Mouse (Mus musculus) kidney, adult 8-10 months (tissue): ENCODE results near the gene Xpo6.

Experiments
- DNase-seq, 2 experiments: peaks; one replicate each; pipeline ENCODE4 v3.0.0; 2022

Xpo6 gene

DNA sequence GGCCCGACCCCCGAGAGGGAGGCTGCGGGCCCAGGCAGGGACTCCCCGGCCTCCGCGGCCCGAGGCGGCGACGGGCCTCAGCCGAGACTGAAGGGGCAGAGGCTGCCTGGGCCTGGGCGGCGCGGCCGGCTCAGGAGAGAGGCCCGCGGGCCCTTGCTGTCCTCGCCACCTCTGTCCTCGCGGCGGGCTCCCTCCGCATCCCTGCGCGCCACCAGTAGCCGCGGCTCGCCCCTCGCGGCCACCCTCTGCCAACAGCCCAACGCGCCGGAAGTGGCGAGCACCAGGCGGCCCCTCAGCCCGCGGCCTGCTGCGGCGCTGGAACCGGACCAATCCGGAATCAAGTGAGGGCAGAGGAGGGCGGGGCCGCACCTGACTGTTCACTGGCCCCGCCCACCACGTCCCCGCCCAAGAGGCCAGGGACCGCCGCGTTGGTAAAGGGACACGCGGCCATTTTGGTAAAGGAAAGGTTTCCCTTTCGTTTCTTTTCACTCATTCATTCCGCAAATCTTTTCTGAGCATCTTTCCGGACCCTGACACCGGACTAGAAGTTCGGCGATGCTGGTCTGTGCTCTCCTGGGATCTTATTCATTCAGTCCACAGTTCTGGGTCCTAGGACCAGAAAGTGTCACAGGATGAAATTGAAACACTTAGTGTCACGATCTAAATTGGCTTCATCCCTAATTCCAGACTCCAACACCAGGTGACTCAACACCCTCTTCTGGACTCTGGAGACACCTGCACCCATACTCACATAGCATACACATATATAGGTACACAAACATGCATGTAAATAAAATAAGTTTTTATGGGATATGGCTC is at the start of gene Xpo6:
Gene Xpo6 (minus strand): TSS at position 324 of the 819 bp plus-strand sequence.
- DNase-seq, result peak; percentile 94 to 95

- DNase-seq, result no peak
Observed at GRCm38 (mm10) chr7:126249986-126250385, 49.7 kb upstream of the Xpo6 start.

DNA sequence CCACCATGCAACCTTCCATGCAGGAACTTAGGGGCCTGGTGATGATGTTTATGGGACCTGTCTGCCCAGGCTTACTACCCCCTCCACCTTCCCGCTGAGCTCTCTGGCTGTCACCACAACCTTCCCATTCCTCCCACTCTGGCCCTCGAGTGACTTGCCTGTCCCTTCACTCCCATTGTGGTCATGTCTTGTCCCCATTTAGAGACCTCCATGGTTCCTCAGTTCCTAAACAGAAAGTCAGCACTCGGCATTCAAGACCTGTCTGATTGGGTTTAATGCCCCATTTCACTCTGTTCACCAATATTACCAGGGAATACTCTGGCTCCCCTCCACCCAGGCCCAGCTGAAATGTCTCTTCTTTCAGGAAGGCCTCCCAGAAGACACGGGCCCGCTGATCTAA is 48.8 kb upstream of the Xpo6 start:
- no peak for DNase-seq

DNA sequence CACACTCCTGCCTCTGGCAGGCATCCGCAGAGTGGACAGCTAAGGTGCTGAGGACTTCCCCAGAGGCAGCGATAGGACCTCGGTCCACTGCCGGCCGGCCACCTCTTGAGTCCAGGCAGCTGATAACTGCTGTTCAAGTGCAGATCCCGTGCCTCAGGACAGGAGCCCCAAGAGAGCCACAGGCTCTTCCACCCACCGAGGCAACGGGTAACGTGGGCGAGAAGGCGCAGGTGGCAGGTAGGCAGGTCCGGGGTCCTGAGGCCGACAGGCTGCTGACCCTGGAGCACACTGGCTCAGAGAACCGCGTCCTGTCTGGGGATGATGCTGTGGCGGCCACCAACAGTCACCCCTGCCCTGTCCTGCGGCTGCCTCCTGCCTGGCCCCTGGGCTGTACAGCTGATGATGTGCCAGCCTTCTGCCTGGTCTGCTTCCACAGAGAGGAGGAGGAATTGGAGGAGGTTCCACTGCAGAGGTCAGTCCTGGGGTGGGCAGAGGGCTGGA is 48.4 kb upstream of the Xpo6 start:
- DNase-seq, result no peak

DNA sequence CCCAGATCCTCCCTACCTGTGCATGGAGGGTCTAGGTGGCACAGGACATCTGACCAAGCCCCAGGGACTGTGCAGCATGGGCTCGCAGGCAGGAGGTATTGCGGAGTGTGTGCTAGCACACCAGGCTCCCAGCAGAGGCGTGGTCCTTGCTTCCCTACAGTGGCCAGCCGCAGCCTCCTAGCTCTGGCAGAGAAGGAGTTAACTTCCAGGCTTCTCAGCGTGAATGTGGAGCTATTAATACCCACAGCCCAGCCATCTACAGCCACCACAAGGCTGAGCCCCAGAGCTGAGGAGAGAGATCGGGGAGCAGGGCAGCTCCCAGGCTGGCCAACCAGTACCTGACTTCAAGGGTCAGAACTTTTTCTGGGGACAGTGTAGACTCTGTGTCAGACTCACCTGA is 47.8 kb upstream of the Xpo6 start:
- DNase-seq, result no peak

GRCm38 (mm10) chr7:126244168-126244750 is 44.0 kb upstream of the Xpo6 start:
- DNase-seq, result no peak

DNA sequence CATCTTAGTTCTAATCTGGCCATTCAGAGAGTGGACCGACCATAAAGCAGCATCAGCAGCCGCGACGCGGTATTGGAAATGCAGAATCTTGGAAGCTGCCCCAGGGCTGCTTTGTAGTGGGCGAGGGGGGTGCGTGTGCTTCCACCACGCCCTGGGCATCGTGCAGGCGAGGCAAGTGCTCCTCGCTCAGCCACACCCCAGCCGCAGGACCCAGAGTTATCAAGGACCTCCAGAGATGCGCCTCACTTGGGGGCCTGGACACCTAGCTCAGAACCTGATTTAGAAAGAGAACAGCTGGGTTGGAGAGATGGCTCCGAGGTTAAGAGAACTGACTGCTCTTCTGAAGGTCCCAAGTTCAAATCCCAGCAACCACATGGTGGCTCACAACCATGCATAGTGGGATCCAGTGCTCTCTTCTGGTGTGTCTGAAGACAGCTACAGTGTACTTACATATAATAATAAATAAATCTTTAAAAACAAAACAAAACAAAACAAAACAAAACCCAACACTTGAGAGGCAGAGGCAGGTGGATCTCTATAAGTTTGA is 40.6 kb upstream of the Xpo6 start:
- no peak for DNase-seq

GRCm38 (mm10) chr7:126236794-126237192 is 36.5 kb upstream of the Xpo6 start:
- no peak for DNase-seq

- peak; percentile 15 to 22 for DNase-seq
Observed at GRCm38 (mm10) chr7:126236083-126236793, 35.9 kb upstream of the Xpo6 start.

DNA sequence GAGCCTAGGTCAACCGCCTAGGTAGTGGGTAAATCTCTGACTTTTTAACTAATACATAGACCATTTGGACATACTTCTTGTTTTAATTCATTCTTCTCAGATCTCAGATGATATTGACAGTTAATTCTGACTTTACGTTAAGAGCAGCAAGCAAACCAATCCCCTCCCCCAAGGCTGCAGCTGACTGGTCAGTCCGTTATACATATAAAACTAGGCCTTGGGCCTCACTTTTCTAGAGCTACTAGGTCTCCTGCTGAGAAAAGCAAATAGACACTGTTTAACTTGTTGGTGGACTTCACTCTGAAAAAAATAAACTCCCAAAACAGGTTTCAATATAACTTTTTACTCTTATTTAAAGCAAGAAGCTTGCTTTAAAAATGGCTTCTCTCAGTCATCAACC is 34.3 kb upstream of the Xpo6 start:
- peak in 1 of 2 experiments; percentile 18 for DNase-seq

- DNase-seq, result no peak
Observed at GRCm38 (mm10) chr7:126232345-126233071, 32.2 kb upstream of the Xpo6 start.

GRCm38 (mm10) chr7:126230357-126231148 is 30.3 kb upstream of the Xpo6 start:
- DNase-seq, result no peak

- no peak for DNase-seq
Observed at GRCm38 (mm10) chr7:126226136-126226535, 25.8 kb upstream of the Xpo6 start.

GRCm38 (mm10) chr7:126222753-126223152 is 22.5 kb upstream of the Xpo6 start:
- DNase-seq, result no peak

GRCm38 (mm10) chr7:126220611-126221010 is 20.3 kb upstream of the Xpo6 start:
- DNase-seq, result no peak

DNA sequence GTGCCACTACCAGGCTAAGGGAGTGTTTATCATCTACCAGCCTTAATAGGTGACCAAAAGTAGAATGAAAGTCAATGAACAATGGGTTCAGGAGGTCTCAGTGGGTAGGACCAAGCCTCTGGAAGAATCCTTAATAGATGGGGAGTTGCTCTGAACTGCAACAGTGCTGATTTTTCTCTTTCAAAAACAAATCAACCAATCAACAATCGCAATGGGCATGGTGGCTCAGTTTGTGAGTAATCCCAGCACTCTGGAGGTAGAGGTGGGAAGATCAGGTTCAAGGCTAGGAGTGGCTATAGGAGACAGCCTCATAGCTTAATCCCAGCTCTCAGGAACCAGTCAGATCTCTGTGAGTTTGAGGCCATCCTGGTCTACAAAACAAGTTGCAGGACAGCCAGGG is 18.0 kb upstream of the Xpo6 start:
- no peak for DNase-seq

GRCm38 (mm10) chr7:126216867-126217266 is 16.6 kb upstream of the Xpo6 start:
- DNase-seq, result no peak

DNA sequence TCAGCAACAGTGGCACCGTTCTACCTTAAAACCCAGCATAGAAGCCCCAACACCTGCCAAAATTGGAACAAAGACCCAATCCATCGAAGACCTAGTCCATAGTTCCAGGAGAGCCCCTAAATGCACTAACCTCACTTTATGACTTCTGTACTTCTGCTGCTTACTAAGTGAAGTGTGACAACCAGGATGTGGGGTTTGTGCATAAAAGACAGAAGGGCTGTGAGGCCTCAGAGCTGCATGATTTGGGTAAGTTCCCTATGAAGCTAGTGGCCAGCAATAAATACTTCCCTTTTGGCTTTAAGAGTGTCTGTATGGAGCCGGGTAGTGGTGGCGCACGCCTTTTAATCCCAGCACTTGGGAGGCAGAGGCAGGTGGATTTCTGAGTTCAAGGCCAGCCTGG is 10.6 kb upstream of the Xpo6 start:
- no peak for DNase-seq

DNA sequence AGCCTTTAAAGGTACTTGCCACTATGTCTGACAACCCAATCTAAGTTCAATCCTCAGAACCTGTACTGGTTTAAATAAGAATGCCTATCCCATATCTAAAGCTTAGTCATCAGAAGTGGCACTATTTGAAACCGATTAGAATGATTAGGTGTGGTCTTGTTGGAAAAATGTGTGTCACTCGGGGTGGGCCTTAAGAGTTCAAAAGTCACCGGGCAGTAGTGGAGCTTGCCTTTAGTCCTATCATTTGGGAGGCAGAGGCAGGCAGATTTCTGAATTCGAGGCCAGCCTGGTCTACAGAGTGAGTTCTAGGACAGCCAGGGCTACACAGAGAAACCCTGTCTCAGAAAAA is 670 bp upstream of the Xpo6 start:
- no peak for DNase-seq

GRCm38 (mm10) chr7:126199691-126200102 is 604 bp downstream of the Xpo6 start:
- DNase-seq, result peak; percentile 12 to 21

- no peak for DNase-seq
Observed at GRCm38 (mm10) chr7:126198926-126199325, 1.4 kb downstream of the Xpo6 start.

GRCm38 (mm10) chr7:126194175-126194574 is 6.1 kb downstream of the Xpo6 start:
- no peak for DNase-seq
